Mouse (Mus musculus): ENCODE measurements around the gene Tuba1a. TPM values are rescaled to one million over a fixed set of nuclear protein-coding genes. Genes with fewer than 3 reads are reported as not detected.
"Not testable (repeated sequence)": the region's sequence is repeated elsewhere in the genome, so short reads cannot be mapped to it uniquely, and the experiment has no call there.

Gene Tuba1a
- total and polyA plus RNA-seq, 3 experiments, result 153 to 533 (median 254) TPM

- no peak for DNase-seq (ENCODE audit: extremely low read depth)
- no peak for TF ChIP-seq UBTF (IDR thresholded peaks at IDR 0.05; ENCODE audit: low read depth, low read length)
- TF ChIP-seq MAZ (IDR thresholded peaks at IDR 0.05; ENCODE audit: low read depth, low read length), result no peak
- no peak for TF ChIP-seq CTCF (conservative IDR thresholded peaks at IDR 0.05 in 1 of 2, IDR thresholded peaks at IDR 0.05 in 1 of 2; ENCODE audit: low read depth in 2 of 2, low read length in 2 of 2)
- TF ChIP-seq MAX (IDR thresholded peaks at IDR 0.05; ENCODE audit: low read length), result no peak
- no peak for TF ChIP-seq TCF12 (IDR thresholded peaks at IDR 0.05; ENCODE audit: low read depth, low read length)
- TF ChIP-seq E2F4 (IDR thresholded peaks at IDR 0.05; ENCODE audit: insufficient replicate concordance, low read depth, low read length), result no peak
- TF ChIP-seq GABPA (IDR thresholded peaks at IDR 0.05; ENCODE audit: insufficient replicate concordance, low read depth, low read length), result no peak
- TF ChIP-seq CHD1 (IDR thresholded peaks at IDR 0.05; ENCODE audit: low read depth, low read length), result no peak
- TF ChIP-seq SIN3A (IDR thresholded peaks at IDR 0.05; ENCODE audit: low read length), result no peak
- TF ChIP-seq NELFE (IDR thresholded peaks at IDR 0.05; ENCODE audit: low read depth, low read length), result no peak
- TF ChIP-seq USF2 (conservative IDR thresholded peaks at IDR 0.05; ENCODE audit: low read depth, low read length), result no peak
- no peak for TF ChIP-seq MEF2A (IDR thresholded peaks at IDR 0.05; ENCODE audit: borderline replicate concordance, low read depth, low read length)
- Histone ChIP-seq H3K9ac (ENCODE audit: insufficient read depth, low read depth) (peak overlapping the region; percentile 20; the same call in 1 of the 2 replicates), H3K27ac (ENCODE audit: insufficient read depth, low read depth) (no peak overlapping the region), H3K27me3 (replicated peaks) (no peaks in the 10 kb centered on the region), H3K9me3 (replicated peaks; ENCODE audit: low read length) (no peaks in the 10 kb centered on the region), H3K79me2 (replicated peaks; ENCODE audit: control insufficient read depth, extremely low read depth, insufficient read depth, poor library complexity, severe bottlenecking) (peaks cover 6% of the 10 kb centered on the region; the same call in 1 of the 2 replicates), H3K4me2 (ENCODE audit: insufficient read depth, low read depth, poor library complexity, severe bottlenecking) (peak overlapping the region; percentile 63), H3K36me3 (replicated peaks in 1 of 2; ENCODE audit: control insufficient read depth in 1 of 2, insufficient read depth in 1 of 2, low read length in 1 of 2) (peaks cover 8 to 18% of the 10 kb centered on the region in 2 experiments), H3K4me3 (replicated peaks in 1 of 3; ENCODE audit: low read depth in 2 of 3, low read length in 2 of 3, poor library complexity in 1 of 3) (peak overlapping the region; percentile 43 to 75 (median 49)), H3K4me1 (ENCODE audit: control insufficient read depth in 1 of 2, insufficient read depth in 2 of 2) (peaks cover 5 to 36% of the 10 kb centered on the region in 2 experiments)
- in situ Hi-C loops (cut with MboI; ENCODE audit: low pct_ligation_motif_present, low pct_unique_long_range_greater_than_20kb, low sequenced_read_pairs) (no loop called here), dilution Hi-C loops (cut with MboI; ENCODE audit: extremely low pct_ligation_motif_present, extremely low pct_unique_long_range_greater_than_20kb, low sequenced_read_pairs) (no loop called here)
Measured at GRCm38 (mm10) chr15:98952063-98952455, 1.4 kb downstream of the Tuba1a start.

DNA sequence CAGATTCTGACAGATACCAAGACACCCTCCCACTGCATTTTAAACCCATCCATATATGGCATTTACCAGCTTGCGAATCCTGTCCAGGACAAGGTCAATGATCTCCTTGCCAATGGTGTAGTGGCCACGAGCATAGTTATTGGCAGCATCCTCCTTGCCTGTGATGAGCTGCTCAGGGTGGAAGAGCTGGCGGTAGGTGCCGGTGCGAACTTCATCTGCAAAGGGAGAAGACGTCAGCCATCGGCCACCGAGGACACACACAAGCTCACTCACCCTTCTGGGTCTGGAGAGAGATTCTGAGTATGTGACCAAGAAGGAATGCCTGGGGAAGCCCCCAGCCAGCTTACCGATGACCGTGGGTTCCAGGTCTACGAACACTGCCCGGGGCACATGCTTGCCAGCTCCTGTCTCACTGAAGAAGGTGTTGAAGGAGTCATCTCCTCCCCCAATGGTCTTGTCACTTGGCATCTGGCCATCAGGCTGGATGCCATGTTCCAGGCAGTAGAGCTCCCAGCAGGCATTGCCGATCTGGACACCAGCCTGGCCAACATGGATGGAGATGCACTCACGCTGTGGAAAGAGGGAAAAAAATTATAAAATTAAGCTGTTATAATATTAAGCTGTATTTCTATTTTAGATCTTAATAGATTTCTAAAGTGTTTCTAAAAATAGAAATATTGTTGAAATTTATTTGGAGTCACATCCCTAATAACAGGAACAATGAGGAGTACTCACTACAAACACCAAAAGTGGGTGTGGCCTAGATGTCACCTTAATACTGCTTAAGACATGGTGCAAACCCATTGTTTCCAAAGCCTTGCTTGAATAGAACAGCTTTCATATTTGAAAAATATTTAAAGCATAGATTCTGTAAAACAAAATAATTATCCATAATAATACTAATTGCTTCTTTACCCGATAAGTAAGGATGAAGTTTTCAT is 2.1 kb downstream of the Tuba1a start:
- H3K36me3 ChIP-seq (replicated peaks in 1 of 2; ENCODE audit: control insufficient read depth in 1 of 2, insufficient read depth in 1 of 2, low read length in 1 of 2), result peaks cover 8 to 18% of the 10 kb centered on the region in 2 experiments
- H3K4me3 ChIP-seq (replicated peaks in 1 of 3; ENCODE audit: low read depth in 2 of 3, low read length in 2 of 3, poor library complexity in 1 of 3), result peak overlapping the region in 1 of 3 experiments; percentile 75
- DNase-seq (ENCODE audit: extremely low read depth); H3K9me3 ChIP-seq (replicated peaks; ENCODE audit: low read length); in situ Hi-C loops (cut with MboI; ENCODE audit: low pct_ligation_motif_present, low pct_unique_long_range_greater_than_20kb, low sequenced_read_pairs); H3K79me2 ChIP-seq (replicated peaks; ENCODE audit: control insufficient read depth, extremely low read depth, insufficient read depth, poor library complexity, severe bottlenecking); H3K9ac ChIP-seq (ENCODE audit: insufficient read depth, low read depth); H3K27ac ChIP-seq (ENCODE audit: insufficient read depth, low read depth); dilution Hi-C loops (cut with MboI; ENCODE audit: extremely low pct_ligation_motif_present, extremely low pct_unique_long_range_greater_than_20kb, low sequenced_read_pairs); H3K27me3 ChIP-seq (replicated peaks): not testable (repeated sequence)
- peak overlapping the region; percentile 63 for H3K4me2 ChIP-seq (ENCODE audit: insufficient read depth, low read depth, poor library complexity, severe bottlenecking)
- H3K4me1 ChIP-seq (ENCODE audit: control insufficient read depth in 1 of 2, insufficient read depth in 2 of 2), result peaks cover 5 to 34% of the 10 kb centered on the region in 2 experiments

All from CH12.LX (cell line).